Comparison of ENCODE assay signal across 7 mouse cellular contexts in genomic region chr9:108759805-108760204, GRCm38 (mm10). TPM values are rescaled to one million over a fixed set of nuclear protein-coding genes. Genes with fewer than 3 reads are reported as not detected.
DNase-seq lines count a peak whose midpoint lies in the region; ATAC-seq and TF ChIP-seq lines count a peak whose summit lies in the region.

No protein-coding gene starts in this region.

- H3K36me3 ChIP-seq in midbrain, embryonic 10.5 days = no peaks in the 10 kb centered on the region
- no peaks in the 10 kb centered on the region for H3K36me3 ChIP-seq in midbrain, embryonic 13.5 days
- H3K36me3 ChIP-seq in liver, postnatal 0 days (replicated peaks; ENCODE audit: insufficient read depth, low read length) = no peaks in the 10 kb centered on the region

- no peaks in the 10 kb centered on the region for H3K9me3 ChIP-seq in midbrain, embryonic 10.5 days (replicated peaks)
- H3K9me3 ChIP-seq in midbrain, embryonic 13.5 days = no peaks in the 10 kb centered on the region
- no peaks in the 10 kb centered on the region for H3K9me3 ChIP-seq in liver, postnatal 0 days (ENCODE audit: low read length)

- no peak overlapping the region for H3K27ac ChIP-seq in midbrain, embryonic 10.5 days (replicated peaks)
- no peak overlapping the region for H3K27ac ChIP-seq in midbrain, embryonic 13.5 days
- no peak overlapping the region for H3K27ac ChIP-seq in liver, postnatal 0 days (ENCODE audit: low read depth)

- CTCF ChIA-PET in Patski (lab: Charles Lee) = interaction anchor here (1.3 kb wide), 1 partner anchor 49 kb away, joined by 4 read pairs; no protein-coding TSS in a partner anchor

- H3K4me1 ChIP-seq in midbrain, embryonic 10.5 days = 0 out of 2 replicates have a peak, but pooled peaks cover 2% of the 10 kb centered on the region
- H3K4me1 ChIP-seq in midbrain, embryonic 13.5 days (replicated peaks) = no peaks in the 10 kb centered on the region
- no peaks in the 10 kb centered on the region for H3K4me1 ChIP-seq in liver, postnatal 0 days (ENCODE audit: insufficient read depth)

- TF ChIP-seq CTCF in Patski (IDR thresholded peaks at IDR 0.05) = peak; percentile 93
- TF ChIP-seq CTCF in liver, postnatal 0 days (IDR thresholded peaks at IDR 0.05; ENCODE audit: low read depth) = peak; percentile 93

- TF ChIP-seq EP300 in liver, postnatal 0 days (IDR thresholded peaks at IDR 0.05; ENCODE audit: low read depth) = no peak

- 61% methylated on average over 2 of the region's 2 CpGs for WGBS in midbrain, embryonic 10.5 days
- WGBS in midbrain, embryonic 13.5 days = 49% methylated on average over 2 of the region's 2 CpGs
- WGBS in liver, postnatal 0 days (ENCODE audit: insufficient replicate concordance) = 67% methylated on average over 2 of the region's 2 CpGs

- no peaks in the 10 kb centered on the region for H3K27me3 ChIP-seq in midbrain, embryonic 10.5 days (ENCODE audit: low read depth, poor library complexity, severe bottlenecking)
- no peaks in the 10 kb centered on the region for H3K27me3 ChIP-seq in midbrain, embryonic 13.5 days
- H3K27me3 ChIP-seq in Patski = no peaks in the 10 kb centered on the region
- H3K27me3 ChIP-seq in liver, postnatal 0 days (ENCODE audit: insufficient read depth, low read length) = no peaks in the 10 kb centered on the region

- in situ Hi-C loops in Patski (cut with MboI; ENCODE audit: low pct_unique_long_range_greater_than_20kb) = loop anchor here (5.0 kb wide), 1 partner anchor 42 kb away; no protein-coding TSS in a partner anchor

- no peak overlapping the region for H3K9ac ChIP-seq in midbrain, embryonic 13.5 days (replicated peaks)
- no peak overlapping the region for H3K9ac ChIP-seq in liver, postnatal 0 days (replicated peaks)

- H3K4me3 ChIP-seq in midbrain, embryonic 10.5 days = no peak overlapping the region
- no peak overlapping the region for H3K4me3 ChIP-seq in midbrain, embryonic 13.5 days (replicated peaks)
- H3K4me3 ChIP-seq in liver, postnatal 0 days (ENCODE audit: low read depth, low read length) = no peak overlapping the region

- POLR2A ChIA-PET in Patski (lab: Charles Lee) = no interaction called here

- no peak overlapping the region for H3K4me2 ChIP-seq in midbrain, embryonic 13.5 days (replicated peaks)
- no peak overlapping the region for H3K4me2 ChIP-seq in liver, postnatal 0 days (ENCODE audit: low read depth, low read length)

- ATAC-seq in midbrain, embryonic 13.5 days = no peak
- no peak for ATAC-seq in Patski
- peak; percentile 76; the same call in 1 of the 2 replicates for ATAC-seq in common myeloid progenitor, adult 5-6 weeks (replicated peaks; ENCODE audit: low read depth, poor library complexity, severe bottlenecking)
- peak; percentile 55; the same call in 1 of the 2 replicates for ATAC-seq in liver, postnatal 0 days

- peak; percentile 44 for DNase-seq in midbrain, embryonic 10.5 days (ENCODE audit: low spot score)
- no peak for DNase-seq in Patski (ENCODE audit: low read depth, low spot score)
- peak; percentile 78 for DNase-seq in liver, postnatal 0 days
- peak; percentile 64 to 83 for DNase-seq in spleen, postnatal 4 days (ENCODE audit: low spot score in 2 of 2)
- no peak for DNase-seq in frontal cortex, postnatal 36 days (ENCODE audit: low spot score in 2 of 2)

RNA-seq across cellular contexts. Expression of gene Ip6k2, which starts 23.8 kb away (rescaled TPM):
- 89.0 and 105 TPM in 2 replicates for polyA plus RNA-seq in midbrain, embryonic 10.5 days (2016; fragmentation: Nextera tagmentation; extraction: Ambion mirVana)
- polyA plus RNA-seq in midbrain, embryonic 13.5 days (2015; fragmentation: Nextera tagmentation; extraction: Ambion mirVana) = 217 and 238 TPM in 2 replicates
- 89.9 TPM for polyA plus RNA-seq in Patski (2021)
- total RNA-seq in common myeloid progenitor, adult 5-6 weeks (2017) = 52.2 and 57.5 TPM in 2 replicates
- polyA plus RNA-seq in liver, postnatal 0 days (2015; fragmentation: Nextera tagmentation; extraction: Ambion mirVana) = 12.4 and 18.6 TPM in 2 replicates

RNA-seq across cellular contexts. Expression of gene Nckipsd, which starts 48.4 kb away (rescaled TPM):
- polyA plus RNA-seq in midbrain, embryonic 10.5 days (2016; fragmentation: Nextera tagmentation; extraction: Ambion mirVana) = 14.5 and 17.3 TPM in 2 replicates
- 20.9 and 29.5 TPM in 2 replicates for polyA plus RNA-seq in midbrain, embryonic 13.5 days (2015; fragmentation: Nextera tagmentation; extraction: Ambion mirVana)
- 15.9 TPM for polyA plus RNA-seq in Patski (2021)
- total RNA-seq in common myeloid progenitor, adult 5-6 weeks (2017) = 1.6 and 6.1 TPM in 2 replicates
- 4.5 TPM in 2 replicates for polyA plus RNA-seq in liver, postnatal 0 days (2015; fragmentation: Nextera tagmentation; extraction: Ambion mirVana)

Comparison
In these comparisons a context has a peak if more than half of its experiments do, and no peak if none do; other contexts are left out.
1. DNase-seq: peak in midbrain, embryonic 10.5 days (single experiment), liver, postnatal 0 days (single experiment) and spleen, postnatal 4 days (2 of 2); none in Patski (single experiment) and frontal cortex, postnatal 36 days (0 of 2).
2. ATAC-seq: peak in common myeloid progenitor, adult 5-6 weeks (single experiment) and liver, postnatal 0 days (single experiment); none in midbrain, embryonic 13.5 days (single experiment) and Patski (single experiment).